Comparison of ENCODE assay signal across 9 mouse cellular contexts in the genomic region with DNA sequence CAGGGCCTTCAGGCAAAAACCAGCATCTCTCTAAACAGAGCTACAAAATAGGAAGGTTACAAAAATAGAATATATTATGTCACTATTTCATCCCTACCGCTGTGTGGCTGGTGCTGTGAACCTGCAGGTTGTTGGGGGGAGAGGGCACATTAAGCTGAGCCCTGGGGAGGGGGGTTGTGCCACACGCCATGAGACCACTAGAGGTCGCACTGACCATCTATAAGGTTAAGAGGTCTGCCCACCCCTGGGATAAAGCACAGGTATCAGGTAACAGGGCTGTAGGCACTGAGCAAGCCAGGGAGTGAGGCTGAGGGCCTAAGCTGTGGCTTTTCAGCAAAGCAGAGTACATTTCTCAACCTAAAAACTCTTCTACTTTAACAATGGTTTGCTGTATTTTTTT. TPM values are rescaled to one million over a fixed set of nuclear protein-coding genes. Genes with fewer than 3 reads are reported as not detected.
DNase-seq lines count a peak whose midpoint lies in the region; TF ChIP-seq lines count a peak whose summit lies in the region.
"Had no signal": no experiment of that assay in that cellular context is flagged by ENCODE, and none has a peak within 500 bp of the region (broad histone marks: within the 10 kb centered on the region; RNA-seq: fewer than 3 reads in every experiment).

No protein-coding gene starts in this region.

- no peaks in the 10 kb centered on the region for H3K27me3 ChIP-seq in testis, adult 2 months (ENCODE audit: control insufficient read depth, insufficient read depth, low read length)

- no peak for TF ChIP-seq POLR2A in testis, adult 2 months (IDR thresholded peaks at IDR 0.05; ENCODE audit: control insufficient read depth, low read depth, low read length)
- TF ChIP-seq POLR2A in embryonic fibroblast, embryonic 13.5 days (IDR thresholded peaks at IDR 0.05; ENCODE audit: low read depth, low read length): no peak

- TF ChIP-seq CTCF in gastrocnemius, adult 2 months (IDR thresholded peaks at IDR 0.05): peak; percentile 61
- peak; percentile 24; the same call in 1 of the 2 replicates for TF ChIP-seq CTCF in testis, adult 2 months (IDR thresholded peaks at IDR 0.05; ENCODE audit: control insufficient read depth, insufficient read depth, insufficient replicate concordance, low read depth, low read length)
- TF ChIP-seq CTCF in embryonic fibroblast, embryonic 13.5 days (IDR thresholded peaks at IDR 0.05; ENCODE audit: borderline replicate concordance, insufficient read depth, low read length): peak; percentile 47; the same call in 1 of the 2 replicates

- intact Hi-C loops in gastrocnemius, adult 2 months (cut with DNase I): no loop called here
- intact Hi-C loops in gastrocnemius, postnatal 14 days (cut with DNase I; ENCODE audit: low total_unique reads): no loop called here

- no peak overlapping the region for H3K27ac ChIP-seq in gastrocnemius, adult 2 months
- H3K27ac ChIP-seq in testis, adult 2 months (ENCODE audit: control insufficient read depth, insufficient read depth, low read depth, low read length): no peak overlapping the region
- H3K27ac ChIP-seq in embryonic fibroblast, embryonic 13.5 days (ENCODE audit: insufficient read depth, low read length): no peak overlapping the region

- peaks cover 3% of the 10 kb centered on the region; the same call in 1 of the 2 replicates for H3K4me1 ChIP-seq in testis, adult 2 months (ENCODE audit: control insufficient read depth, insufficient read depth, low read length)
- no peaks in the 10 kb centered on the region; the same call in 1 of the 2 replicates for H3K4me1 ChIP-seq in embryonic fibroblast, embryonic 13.5 days (ENCODE audit: control insufficient read depth, insufficient read depth, low read length)

- peak; percentile 44 for DNase-seq in gastrocnemius, adult 2 months
- no peak for DNase-seq in gastrocnemius, postnatal 14 days
- DNase-seq in testis, postnatal 14 days (ENCODE audit: low spot score): no peak
- peak; percentile 64 for DNase-seq in naive thymus-derived CD4-positive, alpha-beta T cell, adult 2 months (ENCODE audit: low read depth)
- DNase-seq in urinary bladder, postnatal 25 days (ENCODE audit: low spot score): no peak
- no peak for DNase-seq in ovary, postnatal 36 days (ENCODE audit: low spot score)

- H3K36me3 ChIP-seq in testis, adult 2 months (ENCODE audit: control insufficient read depth, insufficient read depth, low read length): no peaks in the 10 kb centered on the region

- no peak overlapping the region for H3K4me3 ChIP-seq in gastrocnemius, adult 2 months
- H3K4me3 ChIP-seq in testis, adult 2 months (ENCODE audit: control insufficient read depth, low read depth, low read length): no peak overlapping the region
- H3K4me3 ChIP-seq in embryonic fibroblast, embryonic 13.5 days (ENCODE audit: insufficient read depth, low read length): no peak overlapping the region

RNA-seq across cellular contexts. Expression of a gene that starts 7.9 kb away (rescaled TPM):
- total RNA-seq in gastrocnemius, adult 2 months (2021): 1 to 10 TPM; 1.6 to 5.2 TPM
- 10 to 100 TPM; 12.5 to 31.5 TPM for total RNA-seq in gastrocnemius, postnatal 14 days (2021)
- polyA plus RNA-seq in testis, adult 2 months (2012; rRNA removed): 4.2 and 6.8 TPM in 2 replicates
- polyA plus RNA-seq in embryonic fibroblast, embryonic 13.5 days (2011; ENCODE audit: insufficient read length, low read depth, missing spikeins): 133 and 222 TPM in 2 replicates

RNA-seq across cellular contexts. Expression of a gene that starts 16.9 kb away (rescaled TPM):
- total RNA-seq in gastrocnemius, adult 2 months (2021): 1 to 10 TPM; 8.1 to 9.9 TPM
- total RNA-seq in gastrocnemius, postnatal 14 days (2021): 1 to 10 TPM; 7.6 to 8.5 TPM
- 26.2 and 32.7 TPM in 2 replicates for polyA plus RNA-seq in testis, adult 2 months (2012; rRNA removed)
- polyA plus RNA-seq in embryonic fibroblast, embryonic 13.5 days (2011; ENCODE audit: insufficient read length, low read depth, missing spikeins): 21.2 and 25.5 TPM in 2 replicates

RNA-seq across cellular contexts. Expression of a gene that starts 35.4 kb away (rescaled TPM):
- not detected for total RNA-seq in gastrocnemius, adult 2 months (2021)
- not detected for total RNA-seq in gastrocnemius, postnatal 14 days (2021)
- polyA plus RNA-seq in testis, adult 2 months (2012; rRNA removed): not detected in 2 replicates
- not detected in 2 replicates for polyA plus RNA-seq in embryonic fibroblast, embryonic 13.5 days (2011; ENCODE audit: insufficient read length, low read depth, missing spikeins)
- polyA plus RNA-seq: liver, embryonic 16.5 days had no signal

Comparison
In these comparisons a context has a peak if more than half of its experiments do, and no peak if none do; other contexts are left out.
1. DNase-seq: peak in gastrocnemius, adult 2 months (single experiment) and naive thymus-derived CD4-positive, alpha-beta T cell, adult 2 months (single experiment); none in gastrocnemius, postnatal 14 days (single experiment), testis, postnatal 14 days (single experiment), urinary bladder, postnatal 25 days (single experiment) and ovary, postnatal 36 days (single experiment).
2. Peak in every context shown above with its lines, with median percentiles within 50 percentile points of each other: CTCF ChIP-seq.